Mouse (Mus musculus) CD8-positive naive resting alpha-beta T cell, adult 2 months (primary cell): ENCODE results near the gene Fam208b.
"Not testable (repeated sequence)": the region's sequence is repeated elsewhere in the genome, so short reads cannot be mapped to it uniquely, and the experiment has no call there.

Experiments
- DNase-seq, 2 experiments: peaks; one replicate each; pipeline ENCODE4 v3.0.0; 2022; ENCODE audit warnings: low read depth in 2 of 2, low spot score in 2 of 2

Gene Fam208b

GRCm38 (mm10) chr13:3590789-3591188, 20.1 kb downstream of the Fam208b start:
- DNase-seq: no peak

- DNase-seq: no peak
Measured at GRCm38 (mm10) chr13:3563953-3564352, 47.0 kb downstream of the Fam208b start.

- no peak for DNase-seq
Measured at GRCm38 (mm10) chr13:3563130-3563529, 47.8 kb downstream of the Fam208b start.

- no peak for DNase-seq
Measured at GRCm38 (mm10) chr13:3547856-3548255, 63.1 kb downstream of the Fam208b start.

- DNase-seq: no peak
Measured at GRCm38 (mm10) chr13:3547410-3547809, 63.5 kb downstream of the Fam208b start.

- no peak for DNase-seq
Measured at GRCm38 (mm10) chr13:3544925-3545324, 66.0 kb downstream of the Fam208b start.

GRCm38 (mm10) chr13:3544077-3544874, 66.6 kb downstream of the Fam208b start:
- DNase-seq: no peak

GRCm38 (mm10) chr13:3541159-3541782, 69.6 kb downstream of the Fam208b start:
- no peak for DNase-seq

- DNase-seq: no peak
Measured at GRCm38 (mm10) chr13:3540166-3540565, 70.7 kb downstream of the Fam208b start.

GRCm38 (mm10) chr13:3538969-3539562, 71.8 kb downstream of the Fam208b start:
- DNase-seq: peak in 1 of 2 experiments; percentile 11

GRCm38 (mm10) chr13:3538223-3538968, 72.5 kb downstream of the Fam208b start:
- DNase-seq: peak; percentile 15 to 32

- DNase-seq: peak; percentile 89 to 96
Measured at GRCm38 (mm10) chr13:3537594-3538222, 73.2 kb downstream of the Fam208b start, which contains the start of gene Gdi2. Gdi2 (plus strand) TSS chr13:3538063.

- DNase-seq: no peak
Measured at GRCm38 (mm10) chr13:3534146-3534545, 76.8 kb downstream of the Fam208b start.

GRCm38 (mm10) chr13:3532451-3532850, 78.5 kb downstream of the Fam208b start:
- DNase-seq: no peak

GRCm38 (mm10) chr13:3531692-3532320, 79.1 kb downstream of the Fam208b start:
- DNase-seq: no peak

- DNase-seq: not testable (repeated sequence)
Measured at GRCm38 (mm10) chr13:3531176-3531575, 79.7 kb downstream of the Fam208b start.

- DNase-seq: no peak
Measured at GRCm38 (mm10) chr13:3530451-3530850, 80.5 kb downstream of the Fam208b start.

- DNase-seq: peak; percentile 49 to 53
Measured at GRCm38 (mm10) chr13:3526328-3526727, 84.6 kb downstream of the Fam208b start.

- DNase-seq: no peak
Measured at GRCm38 (mm10) chr13:3525611-3526051, 85.3 kb downstream of the Fam208b start.

GRCm38 (mm10) chr13:3523946-3524345, 87.0 kb downstream of the Fam208b start:
- DNase-seq: no peak
